Mouse (Mus musculus): ENCODE results near the gene Gsta4. TPM values are rescaled to one million over a fixed set of nuclear protein-coding genes. Genes with fewer than 3 reads are reported as not detected.

Gene Gsta4
- polyA plus RNA-seq, 1 experiment: 92.4 TPM

DNA sequence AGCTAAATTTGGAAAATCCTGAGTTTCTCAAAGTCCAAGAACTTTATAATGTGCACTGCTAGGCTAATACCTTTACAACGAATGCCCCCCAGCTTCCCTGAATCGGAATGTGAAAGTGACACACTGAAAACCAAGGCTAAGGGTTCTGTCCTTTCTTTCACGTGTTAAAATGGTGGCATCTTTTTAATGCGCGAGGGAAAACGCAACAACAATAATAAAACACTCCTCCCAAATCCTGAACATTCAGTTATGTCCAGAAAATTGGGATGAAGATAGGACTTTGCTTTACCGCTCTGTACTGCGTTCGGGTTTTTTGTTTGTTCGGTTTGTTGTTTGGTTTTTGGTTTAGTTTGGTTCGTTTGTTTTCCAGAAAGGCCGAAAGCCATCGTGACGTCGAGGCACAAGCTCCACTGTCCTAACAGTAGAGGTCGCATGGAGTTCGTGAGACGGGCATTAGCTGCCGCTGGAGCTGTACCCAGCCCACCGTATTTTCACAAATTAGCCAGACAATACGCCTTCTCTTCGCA is 6.3 kb upstream of the Gsta4 start:
- H3K4me1 ChIP-seq (ENCODE audit: control insufficient read depth, insufficient read depth, low read length): no peaks in the 10 kb centered on the region
- TF ChIP-seq CTCF (IDR thresholded peaks at IDR 0.05; ENCODE audit: extremely low read depth, insufficient read depth, low read length) (peak; percentile 65), POLR2A (IDR thresholded peaks at IDR 0.05; ENCODE audit: extremely low read depth, insufficient read depth, low read length) (no peak)
- H3K4me3 ChIP-seq (ENCODE audit: insufficient read depth, low read length): peak overlapping the region; percentile 63
- peak overlapping the region; percentile 84 for H3K27ac ChIP-seq (ENCODE audit: insufficient read depth, low read length)

DNA sequence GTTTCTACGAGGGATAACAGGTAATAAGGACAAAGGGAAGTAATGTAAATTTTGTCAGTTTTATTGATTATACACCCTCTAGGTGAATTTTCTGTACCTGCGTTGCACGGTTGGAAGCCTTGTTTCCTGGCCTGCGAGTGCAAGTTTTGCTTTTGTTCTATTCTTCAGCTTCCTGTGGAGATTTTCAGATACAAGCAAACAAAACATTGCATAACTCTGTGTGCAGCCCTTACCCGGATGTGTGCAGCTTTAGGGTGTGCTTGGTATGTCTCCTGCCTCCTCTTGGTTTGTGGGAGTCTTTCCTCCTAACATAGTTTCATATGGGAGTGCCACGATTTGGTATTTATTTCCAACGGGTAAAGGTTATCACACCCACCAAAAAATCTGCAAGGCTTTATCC is 5.7 kb upstream of the Gsta4 start:
- Histone ChIP-seq H3K4me3 (ENCODE audit: insufficient read depth, low read length) (peak overlapping the region; percentile 63), H3K27ac (ENCODE audit: insufficient read depth, low read length) (peak overlapping the region; percentile 84), H3K4me1 (ENCODE audit: control insufficient read depth, insufficient read depth, low read length) (no peaks in the 10 kb centered on the region)
- TF ChIP-seq POLR2A (IDR thresholded peaks at IDR 0.05; ENCODE audit: extremely low read depth, insufficient read depth, low read length) (no peak), CTCF (IDR thresholded peaks at IDR 0.05; ENCODE audit: extremely low read depth, insufficient read depth, low read length) (no peak)

DNA sequence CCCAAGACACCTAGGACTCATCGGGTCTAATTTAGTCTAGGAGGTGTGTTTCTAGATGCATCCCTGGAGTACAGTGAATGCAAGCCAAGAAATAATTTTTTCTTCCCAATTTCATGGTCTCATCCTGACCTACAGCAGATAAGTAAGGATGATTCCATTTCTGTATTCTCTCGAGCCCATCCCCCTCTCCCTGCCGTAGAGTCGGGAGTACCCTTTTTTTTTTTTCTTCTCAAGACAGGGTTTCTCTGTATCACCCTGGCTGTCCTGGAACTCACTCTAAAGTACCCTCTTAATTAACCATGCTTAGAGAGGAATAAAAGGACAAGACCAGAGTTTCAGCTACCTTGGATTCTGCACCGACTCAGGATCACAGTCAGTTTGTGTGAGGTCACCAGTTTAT is 4.4 kb upstream of the Gsta4 start:
- Histone ChIP-seq H3K4me3 (ENCODE audit: insufficient read depth, low read length) (no peak overlapping the region), H3K27ac (ENCODE audit: insufficient read depth, low read length) (no peak overlapping the region), H3K4me1 (ENCODE audit: control insufficient read depth, insufficient read depth, low read length) (no peaks in the 10 kb centered on the region)
- no peak for TF ChIP-seq CTCF (IDR thresholded peaks at IDR 0.05; ENCODE audit: extremely low read depth, insufficient read depth, low read length)
- TF ChIP-seq POLR2A (IDR thresholded peaks at IDR 0.05; ENCODE audit: extremely low read depth, insufficient read depth, low read length): no peak

- no peak overlapping the region for H3K4me3 ChIP-seq (ENCODE audit: insufficient read depth, low read length)
- H3K27ac ChIP-seq (ENCODE audit: insufficient read depth, low read length): no peak overlapping the region
- no peaks in the 10 kb centered on the region for H3K4me1 ChIP-seq (ENCODE audit: control insufficient read depth, insufficient read depth, low read length)
- TF ChIP-seq CTCF (IDR thresholded peaks at IDR 0.05; ENCODE audit: extremely low read depth, insufficient read depth, low read length) (no peak), POLR2A (IDR thresholded peaks at IDR 0.05; ENCODE audit: extremely low read depth, insufficient read depth, low read length) (no peak)
Observed at GRCm38 (mm10) chr9:78179071-78179470, 3.5 kb upstream of the Gsta4 start.

GRCm38 (mm10) chr9:78185686-78186085 is 3.1 kb downstream of the Gsta4 start:
- no peak overlapping the region for H3K27ac ChIP-seq (ENCODE audit: insufficient read depth, low read length)
- TF ChIP-seq POLR2A (IDR thresholded peaks at IDR 0.05; ENCODE audit: extremely low read depth, insufficient read depth, low read length) (no peak), CTCF (IDR thresholded peaks at IDR 0.05; ENCODE audit: extremely low read depth, insufficient read depth, low read length) (no peak)

GRCm38 (mm10) chr9:78188910-78189309 is 6.3 kb downstream of the Gsta4 start:
- H3K27ac ChIP-seq (ENCODE audit: insufficient read depth, low read length): no peak overlapping the region
- 0 out of 2 replicates have a peak, but pooled peaks cover 2% of the 10 kb centered on the region for H3K4me1 ChIP-seq (ENCODE audit: control insufficient read depth, insufficient read depth, low read length)
- TF ChIP-seq POLR2A (IDR thresholded peaks at IDR 0.05; ENCODE audit: extremely low read depth, insufficient read depth, low read length) (no peak), CTCF (IDR thresholded peaks at IDR 0.05; ENCODE audit: extremely low read depth, insufficient read depth, low read length) (no peak)
- H3K4me3 ChIP-seq (ENCODE audit: insufficient read depth, low read length): no peak overlapping the region

More at GRCm38 (mm10) chr9:78185686-78186085, 3.1 kb downstream of the Gsta4 start:
- Histone ChIP-seq H3K4me1 (ENCODE audit: control insufficient read depth, insufficient read depth, low read length) (0 out of 2 replicates have a peak, but pooled peaks cover 2% of the 10 kb centered on the region), H3K4me3 (ENCODE audit: insufficient read depth, low read length) (no peak overlapping the region)

DNA sequence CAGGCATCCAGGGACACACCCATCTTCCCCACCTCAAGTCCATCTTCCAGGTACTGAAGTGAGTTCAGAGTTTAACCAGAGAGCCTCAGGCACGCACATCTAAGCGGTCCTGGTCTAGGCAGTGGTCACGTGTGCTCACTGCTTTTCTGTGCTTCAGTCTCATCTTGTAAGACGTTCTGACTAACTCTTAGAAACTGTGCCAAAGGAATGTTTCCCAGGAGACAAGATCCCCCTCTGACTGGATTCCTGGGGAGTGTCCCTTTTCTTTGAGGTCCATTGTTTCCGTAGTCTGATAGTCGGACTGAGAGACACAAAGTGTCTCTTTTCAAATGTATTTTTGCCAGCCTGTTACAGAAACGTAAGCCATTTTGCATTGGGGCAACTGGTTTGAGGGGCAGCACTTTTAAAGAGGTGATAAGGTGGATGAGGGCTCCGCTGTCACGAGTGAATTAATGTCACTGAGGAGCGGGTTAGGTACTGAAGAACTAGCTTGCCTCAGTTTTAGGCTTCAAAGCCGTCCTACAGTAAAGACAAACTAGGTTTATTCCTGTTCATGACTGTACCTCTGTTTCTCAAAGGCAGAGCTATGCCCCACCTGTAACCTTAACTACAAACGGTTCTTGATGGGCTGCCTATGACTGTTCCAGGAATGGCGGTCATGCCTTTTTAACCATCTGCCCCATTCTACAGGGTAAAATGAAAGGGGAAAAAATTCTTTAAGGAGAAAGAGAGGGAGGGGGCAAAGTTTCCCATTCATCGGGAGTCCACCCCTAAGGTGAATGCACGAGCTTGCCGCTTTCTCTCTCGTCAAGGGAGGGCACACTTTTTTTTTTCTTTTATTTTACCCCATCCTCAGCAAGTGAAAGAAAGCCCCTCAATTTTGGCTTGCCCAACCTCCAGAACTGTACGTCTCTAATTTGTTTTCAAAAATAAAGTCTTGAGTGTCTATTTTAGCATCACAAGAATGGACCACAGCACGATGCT is 8.4 kb downstream of the Gsta4 start:
- Histone ChIP-seq H3K4me3 (ENCODE audit: insufficient read depth, low read length) (peak overlapping the region; percentile 57; the same call in 1 of the 2 replicates), H3K27ac (ENCODE audit: insufficient read depth, low read length) (no peak overlapping the region), H3K4me1 (ENCODE audit: control insufficient read depth, insufficient read depth, low read length) (0 out of 2 replicates have a peak, but pooled peaks cover 4% of the 10 kb centered on the region)
- TF ChIP-seq CTCF (IDR thresholded peaks at IDR 0.05; ENCODE audit: extremely low read depth, insufficient read depth, low read length) (no peak), POLR2A (IDR thresholded peaks at IDR 0.05; ENCODE audit: extremely low read depth, insufficient read depth, low read length) (no peak)

DNA sequence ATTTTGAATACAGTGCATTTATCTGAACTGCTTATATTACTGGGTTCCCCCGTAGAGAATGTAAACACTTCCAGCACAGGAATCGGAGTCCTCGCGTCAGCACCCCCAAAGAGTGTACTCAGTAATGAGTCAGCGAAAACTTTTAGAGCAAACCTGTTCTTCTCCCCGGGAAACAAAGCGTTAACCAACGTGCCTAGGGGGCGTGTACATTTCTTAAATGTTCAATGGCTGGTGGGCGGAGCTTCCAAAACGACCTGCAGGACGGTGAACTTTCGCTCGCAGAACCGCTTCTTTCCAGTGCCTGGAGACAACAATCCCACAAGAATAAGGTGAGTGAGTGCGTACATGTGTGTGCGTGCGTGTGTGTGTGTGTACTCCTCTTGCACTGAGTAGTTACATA is 9.2 kb downstream of the Gsta4 start:
- Histone ChIP-seq H3K27ac (ENCODE audit: insufficient read depth, low read length) (no peak overlapping the region), H3K4me3 (ENCODE audit: insufficient read depth, low read length) (peak overlapping the region; percentile 57), H3K4me1 (ENCODE audit: control insufficient read depth, insufficient read depth, low read length) (0 out of 2 replicates have a peak, but pooled peaks cover 4% of the 10 kb centered on the region)
- TF ChIP-seq CTCF (IDR thresholded peaks at IDR 0.05; ENCODE audit: extremely low read depth, insufficient read depth, low read length) (no peak), POLR2A (IDR thresholded peaks at IDR 0.05; ENCODE audit: extremely low read depth, insufficient read depth, low read length) (peak; percentile 57; the same call in 1 of the 2 replicates)

- TF ChIP-seq POLR2A (IDR thresholded peaks at IDR 0.05; ENCODE audit: extremely low read depth, insufficient read depth, low read length) (no peak), CTCF (IDR thresholded peaks at IDR 0.05; ENCODE audit: extremely low read depth, insufficient read depth, low read length) (peak; percentile 64; the same call in 1 of the 2 replicates)
- Histone ChIP-seq H3K4me3 (ENCODE audit: insufficient read depth, low read length) (no peak overlapping the region), H3K27ac (ENCODE audit: insufficient read depth, low read length) (no peak overlapping the region), H3K4me1 (ENCODE audit: control insufficient read depth, insufficient read depth, low read length) (0 out of 2 replicates have a peak, but pooled peaks cover 4% of the 10 kb centered on the region)
Observed at GRCm38 (mm10) chr9:78193902-78194597, 11.5 kb downstream of the Gsta4 start.

Measured in cortical plate, adult 2 months (tissue).